Mouse (Mus musculus) spleen, postnatal 36 days (tissue): ENCODE results near the gene Mrps26.
"Not testable (repeated sequence)": the region's sequence is repeated elsewhere in the genome, so short reads cannot be mapped to it uniquely, and the experiment has no call there.

Experiments used
- DNase-seq, 2 experiments: peaks; one replicate each; pipeline ENCODE4 v3.0.0; 2022; ENCODE audit warnings: low spot score in 2 of 2, mixed read lengths in 1 of 2

The Mrps26 gene

DNA sequence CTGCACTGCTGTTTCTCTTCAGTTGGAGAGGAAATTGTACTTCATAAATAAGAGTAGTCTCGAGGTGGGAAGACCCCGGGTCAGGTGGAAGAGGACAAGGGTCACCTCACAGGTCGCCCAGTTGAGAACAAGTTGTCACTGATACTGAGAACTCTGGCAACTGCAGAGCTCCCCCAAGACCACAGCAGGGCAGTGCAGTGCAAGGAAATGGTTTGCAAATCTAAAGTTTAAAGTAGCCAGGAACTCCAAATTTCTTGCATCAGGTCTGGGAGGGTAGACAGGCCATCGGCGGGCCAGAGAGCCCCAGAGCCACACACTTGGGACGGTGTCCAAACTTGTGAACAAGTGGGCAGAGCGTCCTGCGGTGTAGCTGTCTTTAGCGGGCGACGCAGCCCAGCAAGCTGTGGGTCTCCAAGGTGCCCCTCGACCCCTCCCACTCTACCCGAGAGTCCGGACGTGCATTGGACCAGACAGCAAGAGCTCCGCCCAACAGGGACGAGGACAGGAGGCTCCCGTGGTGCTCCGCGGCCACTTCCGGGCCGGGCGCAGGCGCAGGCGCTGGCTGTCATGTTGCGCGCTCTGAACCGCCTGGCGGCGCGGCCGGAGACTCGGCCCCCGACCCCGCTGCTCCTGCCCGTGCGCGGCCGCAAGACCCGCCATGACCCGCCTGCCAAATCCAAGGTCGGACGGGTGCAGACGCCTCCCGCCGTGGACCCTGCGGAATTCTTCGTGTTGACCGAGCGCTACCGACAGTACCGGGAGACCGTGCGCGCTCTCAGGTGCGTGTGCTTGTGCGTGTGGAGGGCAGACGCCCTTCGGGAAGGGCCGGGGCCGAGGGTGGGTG, at the start of gene Mrps26:
Mrps26 (plus strand) TSS at position 531 of the 844 bp plus-strand sequence.
- DNase-seq = peak; percentile 95

DNA sequence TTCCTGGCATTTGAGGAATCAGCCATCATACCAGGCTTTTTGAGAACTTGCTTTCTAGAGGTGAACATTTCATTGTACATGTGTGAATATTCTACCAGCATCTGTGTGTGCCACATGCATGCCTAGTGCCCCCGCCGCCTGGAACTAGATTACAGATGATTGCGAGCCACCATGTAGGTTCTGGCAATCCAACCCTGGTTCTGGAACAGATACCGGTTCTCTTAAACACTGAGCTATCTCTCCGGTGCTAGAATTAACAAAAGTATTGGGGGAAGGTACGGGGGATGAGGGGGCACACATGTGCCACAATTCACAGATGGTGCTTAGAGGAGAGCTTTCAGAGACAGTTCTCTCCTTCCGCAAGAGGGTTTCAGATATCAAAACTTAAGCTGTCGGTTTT, 49.6 kb upstream of the Mrps26 start:
- DNase-seq = no peak

DNA sequence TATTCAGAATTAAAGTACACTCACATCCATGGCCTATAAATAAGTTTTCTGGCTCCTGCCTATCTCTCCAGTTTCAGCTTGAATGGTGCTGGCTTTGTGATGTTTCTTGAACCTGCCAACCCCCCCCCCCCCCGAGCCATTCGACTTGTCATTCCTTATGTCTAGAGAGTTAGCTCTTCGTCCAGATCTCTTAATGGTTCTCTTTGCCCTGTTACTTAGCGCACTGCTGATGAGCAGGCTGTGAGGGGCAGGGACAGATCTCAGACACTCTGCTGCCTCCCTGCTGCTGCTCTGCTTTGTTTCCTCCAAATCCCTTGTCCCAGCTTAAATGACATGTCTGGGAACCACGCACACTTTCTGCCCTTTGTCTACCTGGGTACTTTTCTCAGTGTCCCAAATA, 47.8 kb upstream of the Mrps26 start:
- no peak for DNase-seq

DNA sequence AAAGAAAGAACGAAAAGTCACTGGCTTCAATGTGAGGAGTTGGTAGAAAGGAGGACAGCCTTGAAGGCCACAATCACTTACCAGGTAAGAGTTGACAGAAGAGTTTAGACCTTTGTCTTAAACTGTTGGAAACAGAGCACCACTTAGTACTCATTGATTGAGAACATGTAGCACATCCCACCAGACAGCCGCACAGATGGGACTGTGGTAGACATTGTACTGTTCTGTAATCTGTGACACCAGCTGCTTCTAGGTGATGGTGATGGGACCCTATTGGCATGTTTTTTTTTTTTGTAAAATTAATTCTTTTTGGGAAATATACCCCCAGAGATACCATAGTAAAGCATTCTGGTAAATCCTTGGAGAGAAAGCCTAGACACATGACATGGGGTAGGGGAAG, 41.6 kb upstream of the Mrps26 start:
- DNase-seq = no peak

DNA sequence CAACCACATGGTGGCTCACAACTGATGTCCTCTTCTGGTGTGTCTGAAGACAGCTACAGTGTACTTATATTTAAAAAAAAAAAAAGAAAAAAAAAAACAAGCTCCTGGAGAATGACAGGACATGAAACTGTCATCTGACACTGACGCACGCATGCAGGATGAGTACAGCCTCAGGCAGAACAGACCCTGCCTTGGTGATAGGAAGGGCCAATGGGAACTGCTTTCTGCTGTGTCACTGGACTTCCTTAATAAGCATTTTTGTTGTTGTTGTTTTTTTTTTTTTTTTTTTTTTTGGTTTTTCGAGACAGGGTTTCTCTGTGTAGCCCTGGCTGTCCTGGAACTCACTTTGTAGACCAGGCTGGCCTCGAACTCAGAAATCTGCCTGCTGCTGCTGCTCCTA, 38.1 kb upstream of the Mrps26 start:
- not testable (repeated sequence) for DNase-seq

DNA sequence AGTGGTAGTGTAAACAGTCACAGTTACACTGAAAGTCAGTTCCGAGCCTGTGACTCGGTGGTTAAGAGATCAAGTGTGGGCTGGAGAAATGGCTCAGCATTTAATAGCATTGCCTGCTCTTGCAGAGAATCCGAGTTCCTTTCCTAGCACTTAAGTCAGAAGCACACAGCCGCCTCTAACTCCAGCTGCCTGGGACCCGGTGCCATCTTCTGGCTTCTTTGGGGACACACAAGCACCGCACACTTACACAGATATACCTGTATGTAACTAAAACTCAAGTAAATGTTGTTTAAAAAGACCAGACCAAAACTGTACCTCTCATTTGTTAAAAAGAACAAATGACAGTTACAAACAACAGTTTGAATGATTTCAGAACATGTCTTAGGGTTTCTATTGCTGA, 35.1 kb upstream of the Mrps26 start:
- DNase-seq = no peak

DNA sequence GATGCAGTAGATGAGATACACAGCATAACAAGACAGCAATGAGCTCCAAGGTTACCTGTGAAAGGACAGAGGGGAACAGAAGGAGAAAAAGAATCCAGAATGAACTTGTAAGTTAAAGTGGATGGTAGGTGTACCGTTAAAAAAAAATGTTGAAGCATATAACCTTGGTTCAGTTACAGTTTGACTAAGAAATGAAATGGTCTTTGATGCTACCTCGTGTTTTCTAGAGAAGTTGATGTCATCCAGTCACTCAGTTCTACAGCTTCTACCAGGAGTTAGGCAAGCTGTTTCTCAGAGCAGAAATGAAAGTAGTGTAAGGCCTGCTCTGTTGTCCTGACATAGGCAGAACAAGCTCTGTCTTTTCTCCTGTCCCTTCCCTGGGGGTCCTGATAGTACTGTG, 34.3 kb upstream of the Mrps26 start:
- no peak for DNase-seq

DNA sequence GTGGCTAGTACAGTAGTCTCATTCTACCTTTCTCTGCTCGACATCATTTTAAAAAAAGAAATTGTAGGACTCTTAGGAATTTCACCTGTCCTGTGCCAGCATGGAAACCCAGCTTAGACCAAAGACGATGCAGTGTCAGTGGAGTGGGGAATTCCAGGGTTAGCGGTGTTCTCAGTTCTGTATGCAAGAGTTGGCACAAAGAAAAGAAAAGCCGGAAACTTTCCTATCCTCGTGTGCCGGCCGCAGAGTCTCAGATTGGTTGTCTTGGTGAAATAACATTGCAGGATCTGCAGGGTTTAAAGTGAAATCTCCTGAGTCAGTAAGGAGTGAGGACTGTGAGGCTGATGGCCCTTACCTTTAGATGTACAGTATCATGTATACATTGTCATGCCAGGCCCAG, 33.6 kb upstream of the Mrps26 start:
- no peak for DNase-seq

DNA sequence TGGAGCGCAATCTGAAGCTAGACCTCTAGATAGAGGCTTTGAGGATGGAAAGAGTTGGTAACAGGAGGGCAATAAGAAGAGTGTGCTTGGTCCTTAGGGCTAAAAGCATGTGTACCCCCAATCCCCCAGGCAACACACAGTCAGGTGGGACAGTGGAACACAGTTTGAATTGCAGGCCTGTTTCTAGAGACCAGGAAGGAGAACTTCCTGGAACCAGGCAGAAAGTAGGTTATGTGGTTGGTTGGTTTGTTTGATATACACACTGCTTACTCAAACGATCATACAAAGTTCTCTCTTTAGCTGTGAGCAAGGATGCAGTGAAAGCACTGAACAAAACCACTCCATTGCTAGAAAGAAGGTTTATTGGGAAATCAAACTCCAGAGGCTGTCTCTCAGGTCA, 31.3 kb upstream of the Mrps26 start:
- no peak for DNase-seq

DNA sequence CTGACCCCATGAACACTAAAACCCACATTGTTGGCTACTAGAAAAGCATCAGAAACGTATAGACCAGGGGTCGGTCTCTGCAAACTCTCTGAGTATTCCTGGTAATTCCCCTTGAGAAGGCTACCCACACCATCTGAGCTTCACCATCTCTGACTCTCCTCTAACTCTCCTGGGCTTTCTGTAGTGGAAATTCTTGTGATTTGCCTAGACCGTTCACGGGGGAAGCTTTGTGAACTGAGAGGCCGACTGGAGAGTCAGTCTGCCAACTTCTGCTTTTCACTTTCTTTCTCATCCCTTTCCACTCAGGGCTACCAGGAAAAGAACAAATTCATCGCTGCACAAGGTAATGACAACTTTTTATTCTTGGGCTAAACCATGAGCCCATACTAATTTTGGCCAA, 28.5 kb upstream of the Mrps26 start:
- DNase-seq = peak; percentile 24 to 26

DNA sequence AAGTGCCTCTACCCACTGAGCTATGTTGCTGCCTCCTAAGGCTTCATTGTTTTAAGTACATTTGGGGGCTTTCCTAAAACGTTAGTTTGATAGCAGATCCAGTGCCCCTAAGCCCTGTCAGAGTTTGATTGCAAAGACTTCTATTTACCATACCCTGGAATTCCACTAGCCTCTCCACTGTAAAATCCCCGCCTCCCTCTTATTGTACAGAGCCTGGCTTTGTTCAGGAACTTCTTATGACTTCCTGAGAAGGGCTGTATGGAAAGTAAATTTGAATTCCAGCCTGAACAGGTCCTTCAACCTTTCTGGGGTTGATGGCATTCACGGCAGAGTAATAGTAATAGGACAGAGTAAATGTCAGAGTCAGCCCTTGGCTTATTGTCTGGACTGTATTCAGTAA, 26.7 kb upstream of the Mrps26 start:
- DNase-seq = no peak

DNA sequence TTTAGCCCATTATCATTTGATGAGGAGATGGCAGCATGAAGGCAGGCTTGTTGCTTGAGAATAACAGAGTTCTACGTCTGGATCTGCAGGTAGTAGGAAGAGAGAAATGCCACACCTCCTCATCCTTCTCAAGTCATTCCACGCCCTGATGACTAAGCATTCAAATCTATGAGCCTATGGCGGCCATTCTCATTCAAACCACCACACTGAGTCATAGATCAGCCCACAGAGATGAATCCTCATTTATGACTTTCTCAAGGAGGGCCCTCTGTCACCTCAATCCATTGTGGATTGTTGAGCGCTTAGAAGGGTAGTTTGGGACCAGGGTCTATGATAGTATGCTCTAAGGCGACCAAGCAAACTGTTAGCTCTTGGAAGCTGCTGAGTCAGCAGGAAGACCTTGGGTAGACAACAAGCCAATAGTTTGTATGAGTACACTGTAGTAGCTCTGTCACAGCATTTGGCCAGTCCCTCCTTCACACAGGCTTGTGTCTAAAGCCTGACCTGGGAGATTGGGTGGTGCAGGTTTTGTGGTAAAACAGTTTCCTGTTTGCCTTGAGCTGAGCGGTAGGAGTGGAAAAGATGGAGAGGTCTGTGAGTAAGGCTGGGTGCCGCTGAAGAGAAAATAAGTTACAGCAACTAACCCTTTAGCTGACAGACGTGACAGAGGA, 24.5 kb upstream of the Mrps26 start:
- peak; percentile 19 to 27 for DNase-seq

DNA sequence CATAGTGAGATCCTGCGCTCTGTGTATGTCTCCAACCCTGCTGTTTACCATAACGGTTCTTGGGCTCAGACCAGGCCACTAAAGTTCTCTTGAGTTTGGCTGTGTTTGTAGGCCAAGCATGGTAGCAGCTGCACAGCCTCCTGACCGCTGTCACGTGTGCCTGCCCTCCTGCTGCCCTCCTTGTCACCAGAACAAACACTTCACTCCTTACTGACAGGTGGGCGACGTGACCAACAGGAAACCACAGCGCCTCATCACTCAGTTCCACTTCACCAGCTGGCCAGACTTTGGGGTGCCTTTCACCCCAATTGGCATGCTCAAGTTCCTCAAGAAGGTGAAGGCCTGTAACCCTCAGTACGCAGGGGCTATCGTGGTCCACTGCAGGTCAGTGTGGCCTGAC, 23.3 kb upstream of the Mrps26 start:
- DNase-seq = peak; percentile 28 to 55

DNA sequence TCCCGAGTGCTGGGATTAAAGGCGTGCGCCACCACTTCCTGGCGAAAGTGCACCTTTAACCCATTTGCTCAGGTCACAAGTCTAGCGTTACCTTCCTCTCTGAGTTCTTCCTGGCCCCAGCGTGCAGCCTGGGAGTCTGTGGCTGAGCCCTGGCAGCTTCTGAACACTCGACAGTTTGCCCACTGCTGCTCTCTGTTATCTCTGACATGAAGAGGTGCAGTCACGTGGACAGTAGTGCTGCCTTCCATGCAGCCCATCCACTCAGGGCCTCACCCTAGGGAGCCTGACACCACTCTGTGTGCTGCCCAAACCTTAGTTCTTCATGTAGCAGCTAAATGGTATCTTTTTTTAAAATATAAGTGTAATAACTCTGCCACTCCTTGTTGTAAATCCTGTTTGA, 16.6 kb upstream of the Mrps26 start:
- no peak for DNase-seq

DNA sequence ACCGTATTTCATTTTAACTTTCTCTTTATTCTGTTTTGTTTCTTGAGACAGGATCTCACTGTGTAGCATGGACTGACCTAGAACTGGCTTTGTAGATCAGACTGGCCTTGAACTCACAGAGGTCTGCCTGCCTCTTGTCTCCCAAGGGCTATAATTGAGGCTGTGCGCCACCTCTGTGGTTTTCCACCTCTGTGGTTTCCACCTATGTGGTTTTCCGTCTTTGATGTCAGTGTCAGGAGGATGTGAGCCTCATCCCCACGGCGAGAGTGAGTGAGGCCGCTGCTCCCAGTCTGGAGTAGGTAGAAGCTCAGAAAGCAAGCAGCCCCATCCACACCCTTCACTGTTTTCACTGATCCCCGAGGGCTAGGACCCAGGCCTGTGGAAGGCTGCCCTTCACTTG, 8.7 kb upstream of the Mrps26 start:
- DNase-seq = no peak

DNA sequence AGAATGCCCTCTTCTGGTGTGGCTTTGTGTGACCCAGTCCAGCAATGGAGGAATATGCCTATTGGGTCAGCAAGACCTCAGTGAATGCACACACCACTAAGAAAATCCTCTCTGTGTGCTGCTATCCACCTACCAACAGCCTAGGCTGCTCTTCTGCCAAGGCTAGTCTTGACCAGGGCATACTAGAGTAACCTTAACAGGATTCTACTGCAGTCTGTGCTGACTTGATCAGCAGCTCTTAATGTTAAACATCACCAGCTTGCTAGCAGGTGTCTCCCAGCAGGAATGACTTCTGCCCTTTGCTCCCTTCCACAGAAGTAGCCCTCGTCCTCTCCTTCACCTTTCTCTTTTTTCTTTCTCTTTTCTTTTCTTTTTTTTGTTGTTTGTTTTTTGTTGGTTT, 7.2 kb upstream of the Mrps26 start:
- DNase-seq = no peak

DNA sequence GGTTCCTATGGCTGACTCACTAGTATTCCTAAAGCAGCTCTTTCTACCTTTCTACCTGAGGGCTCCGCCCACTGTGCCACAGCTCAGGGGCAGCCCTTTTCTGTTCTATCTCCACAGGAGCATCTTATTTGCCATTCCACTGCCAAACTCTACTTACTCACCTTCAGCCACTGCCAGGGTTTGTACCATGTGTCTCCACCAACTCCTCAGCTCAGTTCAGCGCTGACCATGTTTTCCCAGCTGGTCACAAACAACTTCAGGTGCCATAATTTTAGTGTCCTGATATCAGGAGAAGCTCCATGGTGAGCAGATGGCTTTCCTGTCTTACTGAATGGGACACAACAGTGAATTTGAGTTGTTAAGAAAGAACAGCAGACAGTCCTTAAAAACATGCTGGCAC, 6.1 kb upstream of the Mrps26 start:
- no peak for DNase-seq

DNA sequence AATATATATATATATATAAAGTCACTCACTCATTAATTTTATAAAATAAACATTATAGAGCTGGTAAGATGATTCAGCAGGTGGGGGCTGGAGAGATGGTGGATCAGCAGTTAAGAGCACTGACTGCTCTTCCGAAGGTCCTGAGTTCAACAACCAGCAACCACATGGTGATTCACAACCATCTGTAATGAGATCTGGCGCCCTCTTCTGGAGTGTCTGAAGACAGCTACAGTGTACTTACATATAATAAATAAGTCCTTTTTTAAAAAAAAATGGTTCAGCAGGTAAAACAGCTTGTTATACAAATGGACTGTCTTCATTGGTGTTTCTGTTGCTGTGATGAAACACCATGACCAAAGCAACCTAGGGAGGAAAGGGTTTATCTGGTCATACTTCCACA, 5.5 kb upstream of the Mrps26 start:
- DNase-seq = no peak

DNA sequence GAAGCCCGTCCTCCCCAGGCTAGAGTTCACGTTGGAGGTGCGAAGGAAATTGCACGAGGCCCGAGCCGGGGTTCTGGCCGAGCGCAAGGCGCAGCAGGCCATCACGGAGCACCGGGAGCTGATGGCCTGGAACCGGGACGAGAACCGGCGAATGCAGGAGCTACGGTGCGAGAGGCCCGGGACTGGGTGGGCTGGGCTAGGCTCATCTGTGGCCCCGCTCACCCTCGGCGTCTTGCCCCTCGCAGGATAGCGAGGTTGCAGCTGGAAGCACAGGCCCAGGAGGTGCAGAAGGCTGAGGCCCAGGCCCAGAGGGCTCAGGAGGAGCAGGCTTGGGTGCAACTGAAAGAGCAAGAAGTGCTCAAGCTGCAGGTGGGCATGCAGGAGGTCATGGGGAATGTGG, 521 bp downstream of the Mrps26 start:
- peak in 1 of 2 experiments; percentile 8 for DNase-seq

DNA sequence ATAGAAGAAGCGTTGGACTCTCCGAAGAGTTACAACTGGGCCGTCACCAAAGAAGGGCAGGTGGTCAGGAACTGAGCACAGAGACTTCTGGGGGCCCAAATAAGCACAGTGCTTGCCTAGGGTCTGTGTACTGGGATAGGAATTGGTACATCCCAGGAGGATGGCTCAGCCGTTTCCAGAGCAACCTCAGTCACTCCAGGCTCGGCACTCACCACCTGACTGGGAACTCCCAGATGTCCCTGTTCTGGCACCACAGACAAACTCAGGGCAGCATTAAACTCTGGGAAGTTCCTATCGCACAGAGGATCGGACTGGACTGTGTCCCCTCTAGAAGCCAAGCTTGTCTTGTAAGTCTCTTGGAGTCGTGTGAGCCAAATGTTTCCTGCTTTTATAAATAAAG, 1.4 kb downstream of the Mrps26 start:
- DNase-seq = no peak

DNA sequence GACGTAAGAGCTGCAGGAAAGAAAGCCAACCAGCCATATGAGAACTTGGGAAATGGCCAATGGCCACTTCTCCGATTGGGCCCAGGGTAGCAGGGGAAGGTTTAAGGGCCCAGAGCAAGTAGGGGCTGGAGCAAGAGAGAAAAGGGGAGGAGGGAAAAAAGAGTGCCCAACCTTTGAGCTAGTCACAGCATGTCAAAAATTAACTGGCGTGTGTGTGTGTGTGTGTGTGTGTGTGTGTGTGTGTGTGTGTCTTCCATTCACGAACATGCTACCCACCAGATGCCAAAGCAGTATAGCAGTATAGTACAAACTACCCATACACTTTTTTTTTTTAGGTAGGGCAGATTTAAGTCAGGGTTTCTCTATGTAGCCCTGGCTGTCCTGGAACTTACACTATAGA, 5.4 kb downstream of the Mrps26 start:
- no peak for DNase-seq

DNA sequence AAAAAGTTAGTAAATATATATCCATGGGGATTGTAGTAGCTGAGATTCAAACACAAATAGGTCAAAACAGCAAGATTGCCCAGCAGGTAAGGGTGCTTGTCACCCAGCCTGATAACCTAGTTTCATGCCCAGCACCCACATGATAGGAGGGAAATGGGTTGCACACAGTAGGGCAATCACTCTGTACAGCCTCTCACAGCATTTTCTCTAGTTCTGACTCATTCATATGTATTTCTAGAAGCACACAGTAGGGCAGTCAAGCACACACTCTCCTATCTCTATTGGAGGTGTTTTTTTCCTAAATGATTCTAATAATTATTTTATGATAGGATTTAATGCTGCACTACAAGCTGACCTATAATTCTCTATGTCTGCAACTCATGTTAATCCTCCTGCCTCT, 6.4 kb downstream of the Mrps26 start:
- DNase-seq = no peak

DNA sequence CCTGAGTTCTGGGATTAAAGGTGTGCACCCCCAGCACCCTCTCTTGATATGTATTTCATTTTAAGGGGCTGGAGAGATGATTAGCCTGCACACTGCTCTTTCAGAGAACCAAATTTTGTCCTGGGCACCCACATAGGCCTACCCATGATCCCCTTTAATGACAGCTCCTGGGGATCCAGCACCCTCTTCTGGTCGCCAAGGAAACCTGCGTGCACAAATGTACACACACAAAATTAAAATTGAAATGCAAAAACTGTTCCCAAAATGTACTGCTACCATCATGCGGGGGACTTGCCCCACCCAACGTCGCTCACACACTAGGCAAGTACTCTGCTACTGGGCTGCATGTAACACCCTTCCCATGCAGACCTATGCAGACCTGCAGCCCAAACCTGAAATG, 11.4 kb downstream of the Mrps26 start:
- no peak for DNase-seq

DNA sequence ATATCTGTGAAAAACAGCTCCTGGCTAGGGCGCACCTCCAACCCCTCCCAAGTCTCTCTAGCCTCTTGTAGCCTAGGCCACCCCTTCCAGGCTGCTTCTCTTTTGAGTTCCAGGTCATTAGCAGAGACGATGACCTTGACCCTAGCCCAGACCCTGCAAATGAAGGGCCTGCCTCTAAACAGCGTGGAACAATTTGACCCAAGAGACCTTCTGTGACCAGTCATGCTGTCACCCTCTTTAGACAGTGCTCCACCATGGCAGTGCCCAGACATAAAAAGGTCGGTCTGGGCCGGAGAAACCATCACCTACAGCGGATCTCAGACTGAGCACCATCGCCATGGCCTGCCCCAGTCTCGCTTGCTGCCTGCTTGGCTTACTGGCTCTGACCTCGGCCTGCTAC, 12.3 kb downstream of the Mrps26 start, which contains the start of gene Oxt:
Oxt (plus strand) TSS at position 301 of the 400 bp plus-strand sequence.
- DNase-seq = no peak
